10 mouse cellular contexts compared by ENCODE assay signal in the genomic region with DNA sequence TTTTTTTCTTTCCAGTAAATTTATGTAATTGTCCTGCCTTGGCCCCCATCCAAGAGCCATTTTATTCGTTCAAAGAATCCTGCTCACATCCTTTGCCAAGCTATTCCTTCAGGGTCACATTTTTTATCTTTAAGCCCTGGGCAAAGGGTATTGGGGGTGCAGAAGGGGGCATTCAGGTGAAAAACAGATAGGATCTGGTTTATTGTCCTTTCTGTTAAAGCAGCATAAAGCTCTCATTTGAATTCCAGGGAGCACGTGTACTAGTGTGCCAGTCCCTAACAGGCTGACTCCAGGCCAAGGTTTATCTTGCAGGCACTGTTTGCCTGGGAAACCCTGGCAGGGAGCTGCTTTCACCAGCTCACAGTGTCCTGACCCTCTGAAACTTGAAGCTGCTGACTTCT. TPM values are rescaled to one million over a fixed set of nuclear protein-coding genes. Genes with fewer than 3 reads are reported as not detected.
A peak's percentile ranks its signal among the peaks of the same experiment; 100 is the strongest.
DNase-seq lines count a peak whose midpoint lies in the region; ATAC-seq and TF ChIP-seq lines count a peak whose summit lies in the region.
"Had no signal": no experiment of that assay in that cellular context is flagged by ENCODE, and none has a peak within 500 bp of the region (broad histone marks: within the 10 kb centered on the region; RNA-seq: fewer than 3 reads in every experiment).

No protein-coding gene starts in this region.

- ATAC-seq in forebrain, embryonic 16.5 days, result peak; percentile 66

- no peak overlapping the region for H3K4me3 ChIP-seq in lung, adult 2 months (replicated peaks; ENCODE audit: extremely low read depth, low read depth, low read length)
- H3K4me3 ChIP-seq in forebrain, embryonic 16.5 days (replicated peaks; ENCODE audit: low read length), result no peak overlapping the region

- no peak overlapping the region for H3K9ac ChIP-seq in forebrain, embryonic 16.5 days (replicated peaks; ENCODE audit: low read depth, low read length)

- no peak for TF ChIP-seq CTCF in lung, adult 2 months (IDR thresholded peaks at IDR 0.05; ENCODE audit: insufficient read depth, low read length)

- DNase-seq in frontal cortex, postnatal 10 days (ENCODE audit: low spot score in 2 of 2), result peak; percentile 8 to 13
- DNase-seq in frontal cortex, postnatal 25 days (ENCODE audit: low spot score in 2 of 2), result no peak
- DNase-seq in lung, postnatal 25 days (ENCODE audit: low spot score), result peak; percentile 18
- no peak for DNase-seq in lung, adult 2 months
- DNase-seq in kidney, postnatal 10 days, result peak; percentile 61
- no peak for DNase-seq in thymus, postnatal 25 days
- DNase-seq in left cerebral cortex, adult 9 months (ENCODE audit: low spot score in 2 of 2), result no peak

- H3K36me3 ChIP-seq in forebrain, embryonic 16.5 days (ENCODE audit: control insufficient read depth, insufficient read depth), result no peaks in the 10 kb centered on the region

- H3K4me1 ChIP-seq in lung, adult 2 months (ENCODE audit: control insufficient read depth, insufficient read depth, low read length), result no peaks in the 10 kb centered on the region
- H3K4me1 ChIP-seq in forebrain, embryonic 16.5 days (replicated peaks; ENCODE audit: control insufficient read depth, insufficient read depth, low read length), result peaks cover 10% of the 10 kb centered on the region

- no peak overlapping the region for H3K27ac ChIP-seq in forebrain, embryonic 16.5 days (ENCODE audit: low read length)

- no peak for TF ChIP-seq POLR2A in lung, adult 2 months (IDR thresholded peaks at IDR 0.05; ENCODE audit: borderline replicate concordance, extremely low read depth, low read depth, low read length)

- no peaks in the 10 kb centered on the region for H3K27me3 ChIP-seq in forebrain, embryonic 16.5 days (replicated peaks; ENCODE audit: control insufficient read depth, insufficient read depth, low read length)

- no peaks in the 10 kb centered on the region for H3K9me3 ChIP-seq in forebrain, embryonic 16.5 days (ENCODE audit: control insufficient read depth, low read length)

- H3K4me2 ChIP-seq in forebrain, embryonic 16.5 days (ENCODE audit: low read length), result no peak overlapping the region

- WGBS in lung, adult 2 months, result 26% methylated on average over 2 of the region's 2 CpGs
- 7% methylated on average over 2 of the region's 2 CpGs for WGBS in forebrain, embryonic 16.5 days

RNA-seq across cellular contexts. Expression of a gene that starts 2.6 kb away (rescaled TPM):
- polyA plus RNA-seq in lung, adult 2 months (2012; rRNA removed), result not detected in 2 replicates
- polyA plus RNA-seq in forebrain, embryonic 16.5 days (2015; fragmentation: Nextera tagmentation; extraction: Ambion mirVana), result not detected in 2 replicates
- polyA plus RNA-seq: embryonic facial prominence, embryonic 14.5 days; limb, embryonic 11.5 days had no signal

RNA-seq across cellular contexts. Expression of a gene that starts 6.6 kb away (rescaled TPM):
- polyA plus RNA-seq in lung, adult 2 months (2012; rRNA removed), result 0.51 and 0.91 TPM in 2 replicates
- not detected in 2 replicates for polyA plus RNA-seq in forebrain, embryonic 16.5 days (2015; fragmentation: Nextera tagmentation; extraction: Ambion mirVana)
- polyA plus RNA-seq: limb, embryonic 11.5 days had no signal

RNA-seq across cellular contexts. Expression of a gene that starts 28.3 kb away (rescaled TPM):
- polyA plus RNA-seq in lung, adult 2 months (2012; rRNA removed), result not detected in 2 replicates
- not detected in 2 replicates for polyA plus RNA-seq in forebrain, embryonic 16.5 days (2015; fragmentation: Nextera tagmentation; extraction: Ambion mirVana)
- polyA plus RNA-seq: embryonic facial prominence, embryonic 14.5 days; limb, embryonic 11.5 days had no signal

RNA-seq across cellular contexts. Expression of a gene that starts 46.8 kb away (rescaled TPM):
- polyA plus RNA-seq in lung, adult 2 months (2012; rRNA removed), result 0.27 and 0.58 TPM in 2 replicates
- not detected in 2 replicates for polyA plus RNA-seq in forebrain, embryonic 16.5 days (2015; fragmentation: Nextera tagmentation; extraction: Ambion mirVana)
- polyA plus RNA-seq: limb, embryonic 11.5 days had no signal

Comparison
In these comparisons a context has a peak if more than half of its experiments do, and no peak if none do; other contexts are left out.
1. DNase-seq: peak in frontal cortex, postnatal 10 days (2 of 2), lung, postnatal 25 days (single experiment) and kidney, postnatal 10 days (single experiment); none in frontal cortex, postnatal 25 days (0 of 2), lung, adult 2 months (single experiment), thymus, postnatal 25 days (single experiment) and left cerebral cortex, adult 9 months (0 of 2).